Mouse (Mus musculus): ENCODE measurements around the gene Gbp7. TPM values are rescaled to one million over a fixed set of nuclear protein-coding genes. Genes with fewer than 3 reads are reported as not detected.

Gene Gbp7
- 0.76 and 0.79 TPM in 2 replicates for polyA plus RNA-seq (2016; fragmentation: Nextera tagmentation; extraction: Ambion mirVana)

DNA sequence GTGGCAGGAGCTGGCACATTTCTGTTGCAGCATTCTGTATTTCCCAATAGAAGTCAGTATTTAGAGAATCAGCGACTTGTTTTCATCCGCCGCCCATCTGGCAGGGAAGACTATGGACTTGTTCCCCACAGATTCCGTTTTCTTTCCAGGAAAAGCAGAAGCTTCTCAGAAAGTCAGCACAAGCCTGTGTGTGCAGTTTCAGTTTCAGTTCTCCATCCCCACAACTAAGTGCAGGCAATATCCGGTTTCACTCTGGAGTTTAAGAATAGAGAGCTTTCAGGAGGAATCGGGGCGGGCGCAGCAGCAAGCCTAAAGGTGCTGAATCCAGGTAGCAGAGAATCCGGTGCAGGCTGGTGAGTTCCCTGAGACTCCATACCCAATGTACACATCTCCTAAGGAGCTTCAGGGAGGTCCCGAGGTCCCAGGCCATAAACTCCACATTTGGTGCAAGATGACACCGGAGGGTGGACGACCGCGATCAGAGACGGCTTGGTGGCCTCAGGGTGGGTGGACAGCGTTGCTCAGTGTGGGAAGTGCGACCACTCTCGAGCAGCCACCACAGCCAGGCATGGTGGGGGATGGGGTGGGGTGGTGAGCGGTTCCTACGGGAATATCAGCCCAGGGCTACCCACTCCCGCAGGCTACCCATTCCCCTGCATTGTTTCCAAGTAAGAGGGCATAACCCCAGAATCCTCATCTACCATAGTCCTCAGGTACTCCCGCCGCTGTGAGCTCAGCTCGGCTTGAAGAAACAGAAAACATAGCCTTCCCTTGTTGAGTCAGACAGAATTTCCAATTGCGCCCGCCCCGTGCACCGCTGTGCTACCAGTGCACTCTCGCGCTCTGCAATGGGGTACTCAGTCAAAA lies at the start of gene Gbp7:
Gene Gbp7 (plus strand): TSS at position 256 of the 867 bp plus-strand sequence.
- Histone ChIP-seq H3K9me3 (no peaks in the 10 kb centered on the region), H3K27me3 (ENCODE audit: poor library complexity, severe bottlenecking) (peaks cover 29% of the 10 kb centered on the region), H3K4me3 (peak within 1 kb of the TSS; percentile 64), H3K36me3 (replicated peaks) (no peaks in the 10 kb centered on the region), H3K4me1 (peaks cover 13% of the 10 kb centered on the region), H3K27ac (peak within 1 kb of the TSS; percentile 62)
- WGBS: 1% methylated on average over 30 of the region's 30 CpGs
- peak; percentile 39 for DNase-seq (ENCODE audit: extremely low spot score, low spot score)

- Histone ChIP-seq H3K4me1 (no peaks in the 10 kb centered on the region), H3K36me3 (replicated peaks) (no peaks in the 10 kb centered on the region), H3K4me3 (no peak overlapping the region), H3K27ac (no peak overlapping the region), H3K27me3 (ENCODE audit: poor library complexity, severe bottlenecking) (no peaks in the 10 kb centered on the region), H3K9me3 (no peaks in the 10 kb centered on the region)
- DNase-seq (ENCODE audit: extremely low spot score, low spot score): peak; percentile 54
- 82% methylated on average over 1 of the region's 1 CpGs for WGBS
Observed at GRCm38 (mm10) chr3:142490465-142490864, 39.7 kb upstream of the Gbp7 start.

DNA sequence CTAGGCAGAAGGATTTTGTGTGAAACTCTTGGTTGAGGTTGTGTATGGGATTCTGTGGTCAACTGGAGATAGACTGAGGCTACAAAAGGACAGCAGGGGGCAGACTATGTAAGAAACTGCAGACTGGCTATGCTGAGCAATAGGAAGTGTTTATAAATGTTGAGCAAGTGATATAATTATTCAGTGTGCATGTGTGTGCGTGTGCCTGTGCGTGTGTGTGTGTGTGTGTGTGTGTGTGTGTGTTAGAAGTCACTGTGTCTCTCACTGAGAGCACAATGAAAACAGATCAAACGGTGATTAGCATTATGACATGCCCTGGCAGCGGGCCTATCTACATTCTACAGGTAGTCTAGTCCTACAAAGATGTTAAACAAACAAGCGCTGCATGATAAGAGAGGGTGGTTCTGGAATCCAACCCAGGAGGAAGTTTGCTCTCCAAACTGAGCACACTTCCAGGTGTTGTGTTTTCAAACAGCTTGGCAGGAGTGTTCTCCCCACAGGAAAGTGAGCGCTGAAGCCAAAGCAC lies 36.5 kb upstream of the Gbp7 start, which contains the start of gene Gbp5:
Gene Gbp5 (plus strand): TSS at position 443 of the 526 bp plus-strand sequence.
- DNase-seq (ENCODE audit: extremely low spot score, low spot score): no peak
- Histone ChIP-seq H3K36me3 (replicated peaks) (no peaks in the 10 kb centered on the region), H3K27me3 (ENCODE audit: poor library complexity, severe bottlenecking) (no peaks in the 10 kb centered on the region), H3K27ac (no peak within 1 kb of the TSS), H3K9me3 (no peaks in the 10 kb centered on the region), H3K4me1 (peaks cover 10% of the 10 kb centered on the region), H3K4me3 (no peak within 1 kb of the TSS)
- WGBS: 85% methylated on average over 6 of the region's 6 CpGs

GRCm38 (mm10) chr3:142495146-142495655 lies 34.9 kb upstream of the Gbp7 start:
- Histone ChIP-seq H3K27ac (no peak overlapping the region), H3K36me3 (replicated peaks) (no peaks in the 10 kb centered on the region), H3K27me3 (ENCODE audit: poor library complexity, severe bottlenecking) (no peaks in the 10 kb centered on the region), H3K4me3 (no peak overlapping the region), H3K4me1 (peaks cover 10% of the 10 kb centered on the region), H3K9me3 (no peaks in the 10 kb centered on the region)
- DNase-seq (ENCODE audit: extremely low spot score, low spot score): no peak
- WGBS: 96% methylated on average over 5 of the region's 5 CpGs

- peaks cover 10% of the 10 kb centered on the region for H3K4me1 ChIP-seq
- H3K27ac ChIP-seq: no peak overlapping the region
- no peak overlapping the region; the same call in 1 of the 2 replicates for H3K4me3 ChIP-seq
- H3K9me3 ChIP-seq: no peaks in the 10 kb centered on the region
- no peaks in the 10 kb centered on the region for H3K27me3 ChIP-seq (ENCODE audit: poor library complexity, severe bottlenecking)
- no peaks in the 10 kb centered on the region for H3K36me3 ChIP-seq (replicated peaks)
- no peak for DNase-seq (ENCODE audit: extremely low spot score, low spot score)
- 73% methylated on average over 14 of the region's 14 CpGs for WGBS
Observed at GRCm38 (mm10) chr3:142496113-142497101, 33.7 kb upstream of the Gbp7 start.

- no peak overlapping the region for H3K27ac ChIP-seq
- no peak for DNase-seq (ENCODE audit: extremely low spot score, low spot score)
- no peaks in the 10 kb centered on the region for H3K9me3 ChIP-seq
- H3K27me3 ChIP-seq (ENCODE audit: poor library complexity, severe bottlenecking): no peaks in the 10 kb centered on the region
- 62% methylated on average over 15 of the region's 15 CpGs for WGBS
- H3K4me1 ChIP-seq: peaks cover 10% of the 10 kb centered on the region
- peak overlapping the region; percentile 14; the same call in 1 of the 2 replicates for H3K4me3 ChIP-seq
- H3K36me3 ChIP-seq (replicated peaks): no peaks in the 10 kb centered on the region
Observed at GRCm38 (mm10) chr3:142497123-142497841, 32.9 kb upstream of the Gbp7 start.

- 87% methylated on average over 5 of the region's 5 CpGs for WGBS
- H3K36me3 ChIP-seq (replicated peaks): no peaks in the 10 kb centered on the region
- H3K9me3 ChIP-seq: no peaks in the 10 kb centered on the region
- H3K4me1 ChIP-seq: peaks cover 10% of the 10 kb centered on the region
- H3K27ac ChIP-seq: no peak overlapping the region
- no peak overlapping the region for H3K4me3 ChIP-seq
- no peak for DNase-seq (ENCODE audit: extremely low spot score, low spot score)
- no peaks in the 10 kb centered on the region for H3K27me3 ChIP-seq (ENCODE audit: poor library complexity, severe bottlenecking)
Observed at GRCm38 (mm10) chr3:142498941-142499340, 31.2 kb upstream of the Gbp7 start.

- no peak for DNase-seq (ENCODE audit: extremely low spot score, low spot score)
- no peaks in the 10 kb centered on the region for H3K36me3 ChIP-seq (replicated peaks)
- H3K4me3 ChIP-seq: no peak overlapping the region
- peaks cover 13% of the 10 kb centered on the region for H3K4me1 ChIP-seq
- 52% methylated on average over 3 of the region's 3 CpGs for WGBS
- H3K27ac ChIP-seq: no peak overlapping the region
- no peaks in the 10 kb centered on the region for H3K9me3 ChIP-seq
- H3K27me3 ChIP-seq (ENCODE audit: poor library complexity, severe bottlenecking): peaks cover 29% of the 10 kb centered on the region
Observed at GRCm38 (mm10) chr3:142528116-142528515, 2.0 kb upstream of the Gbp7 start.

DNA sequence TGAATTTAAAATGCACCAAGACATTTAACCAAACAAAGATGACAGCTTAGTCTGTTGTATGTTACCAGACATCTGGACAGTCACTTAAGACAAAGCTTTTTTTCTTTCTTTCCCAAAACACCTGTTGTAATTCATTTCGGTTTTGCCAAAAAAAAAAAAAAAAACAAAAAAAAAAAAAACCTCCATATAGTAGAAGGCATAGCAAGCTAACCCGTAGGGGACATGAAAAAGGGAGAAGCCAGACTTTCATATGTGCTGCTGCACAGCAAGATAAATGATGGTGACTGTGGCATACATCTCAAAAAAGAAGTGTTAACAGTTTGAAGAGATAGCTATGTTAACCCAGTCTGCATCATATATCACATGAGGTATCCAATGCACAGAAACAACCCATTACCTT lies 545 bp upstream of the Gbp7 start:
- no peak for DNase-seq (ENCODE audit: extremely low spot score, low spot score)
- 68% methylated on average over 2 of the region's 2 CpGs for WGBS
- peaks cover 29% of the 10 kb centered on the region for H3K27me3 ChIP-seq (ENCODE audit: poor library complexity, severe bottlenecking)
- no peaks in the 10 kb centered on the region for H3K9me3 ChIP-seq
- peaks cover 13% of the 10 kb centered on the region for H3K4me1 ChIP-seq
- H3K4me3 ChIP-seq: peak overlapping the region; percentile 64
- no peaks in the 10 kb centered on the region for H3K36me3 ChIP-seq (replicated peaks)
- H3K27ac ChIP-seq: no peak overlapping the region

DNA sequence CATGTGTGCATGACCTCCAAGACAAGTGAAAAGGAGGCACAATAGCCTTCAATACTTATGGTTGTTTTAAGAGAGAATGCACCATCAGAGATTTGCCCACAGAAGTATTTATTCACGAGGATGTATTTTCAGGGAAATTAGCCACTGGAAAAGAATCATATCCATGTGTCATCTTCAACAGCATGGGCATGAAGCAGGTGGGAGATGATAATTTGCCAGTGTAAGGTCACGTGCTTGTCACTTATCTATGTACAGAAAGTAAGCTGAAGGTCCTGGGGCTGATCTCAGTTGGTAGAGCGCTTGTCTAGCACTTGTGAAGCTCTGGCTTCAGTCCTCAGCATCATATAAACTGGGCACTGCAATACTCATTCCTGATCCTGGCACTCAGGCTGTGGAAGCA lies 1.5 kb downstream of the Gbp7 start:
- H3K27me3 ChIP-seq (ENCODE audit: poor library complexity, severe bottlenecking): peaks cover 29% of the 10 kb centered on the region
- no peaks in the 10 kb centered on the region for H3K9me3 ChIP-seq
- no peak overlapping the region for H3K4me3 ChIP-seq
- peaks cover 13% of the 10 kb centered on the region for H3K4me1 ChIP-seq
- no peak for DNase-seq (ENCODE audit: extremely low spot score, low spot score)
- H3K27ac ChIP-seq: no peak overlapping the region
- H3K36me3 ChIP-seq (replicated peaks): no peaks in the 10 kb centered on the region
- 84% methylated on average over 3 of the region's 3 CpGs for WGBS

GRCm38 (mm10) chr3:142533185-142533584 lies 3.0 kb downstream of the Gbp7 start:
- Histone ChIP-seq H3K27me3 (ENCODE audit: poor library complexity, severe bottlenecking) (peaks cover 29% of the 10 kb centered on the region), H3K9me3 (no peaks in the 10 kb centered on the region), H3K4me1 (peaks cover 13% of the 10 kb centered on the region), H3K36me3 (replicated peaks) (no peaks in the 10 kb centered on the region), H3K27ac (no peak overlapping the region), H3K4me3 (no peak overlapping the region)
- no peak for DNase-seq (ENCODE audit: extremely low spot score, low spot score)
- WGBS: 90% methylated on average over 3 of the region's 3 CpGs

DNA sequence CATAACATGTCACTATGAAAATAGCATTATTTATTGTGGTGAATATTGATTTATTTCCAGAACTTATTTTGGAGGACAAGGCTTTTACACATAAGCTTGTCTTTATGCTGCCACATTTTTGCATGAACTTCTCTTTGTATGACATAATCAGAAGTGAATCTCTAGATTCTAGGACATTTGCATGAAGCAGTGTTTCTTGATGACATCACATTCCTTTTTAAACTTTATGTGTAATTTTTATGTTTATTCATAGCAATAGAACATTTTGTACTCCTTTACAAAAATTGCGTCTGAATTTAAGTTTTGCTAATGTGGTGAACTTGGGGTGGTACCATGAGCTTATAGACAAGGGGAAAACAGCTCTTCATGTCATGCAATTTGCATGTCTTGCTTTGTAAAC lies 5.5 kb downstream of the Gbp7 start:
- Histone ChIP-seq H3K9me3 (no peaks in the 10 kb centered on the region), H3K4me1 (peaks cover 3% of the 10 kb centered on the region), H3K27me3 (ENCODE audit: poor library complexity, severe bottlenecking) (peaks cover 18% of the 10 kb centered on the region), H3K27ac (no peak overlapping the region), H3K4me3 (no peak overlapping the region), H3K36me3 (replicated peaks) (no peaks in the 10 kb centered on the region)
- 80% methylated on average over 1 of the region's 1 CpGs for WGBS
- DNase-seq (ENCODE audit: extremely low spot score, low spot score): no peak

Data from forebrain, embryonic 10.5 days (tissue).